Mouse (Mus musculus) brain, embryonic 14.5 days (tissue): ENCODE results near the gene Peli2. TPM values are rescaled to one million over a fixed set of nuclear protein-coding genes. Genes with fewer than 3 reads are reported as not detected.
A peak's percentile ranks its signal among the peaks of the same experiment; 100 is the strongest.
"Not testable (repeated sequence)": the region's sequence is repeated elsewhere in the genome, so short reads cannot be mapped to it uniquely, and the experiment has no call there.

ENCODE experiments used
- DNase-seq: peaks from one replicate; pipeline ENCODE4 v3.0.0-alpha.2; 2011; ENCODE audit warnings: low read depth
- CTCF ChIP-seq: fragments of 200-500 bp; IDR thresholded peaks from 2 replicates; pipeline ENCODE4 v1.5.1; 2012; ENCODE audit warnings: inconsistent platforms, mild to moderate bottlenecking, moderate library complexity, borderline replicate concordance; ENCODE audit not compliant: insufficient read depth, insufficient read length; ENCODE audit errors: extremely low read depth
- POLR2A ChIP-seq: fragments of 200-500 bp; IDR thresholded peaks from 2 replicates; pipeline ENCODE4 v1.6.1; 2012; ENCODE audit warnings: mild to moderate bottlenecking, inconsistent platforms, borderline replicate concordance; ENCODE audit not compliant: poor library complexity, insufficient read depth, insufficient read length, severe bottlenecking; ENCODE audit errors: extremely low read depth
- polyA plus RNA-seq: library from polyadenylated mRNA; depleted of rRNA; stranded (reverse); fragments of >200 nt; gene quantifications from 2 replicates; pipeline ENCODE4 v1.2.3, GENCODE M21; 2012; rRNA removed

The Peli2 gene
- 14.0 and 18.0 TPM in 2 replicates for polyA plus RNA-seq

- TF ChIP-seq CTCF = no peak
- TF ChIP-seq POLR2A = peak; percentile 60; the same call in 1 of the 2 replicates
- peak; percentile 78 for DNase-seq
Measured at GRCm38 (mm10) chr14:48120752-48121528, at the start of gene Peli2. Peli2 (plus strand) TSS chr14:48120823.

GRCm38 (mm10) chr14:48072104-48072503, 48.5 kb upstream of the Peli2 start:
- no peak for DNase-seq
- TF ChIP-seq CTCF (no peak), POLR2A (no peak)

GRCm38 (mm10) chr14:48073247-48074161, 47.1 kb upstream of the Peli2 start:
- peak; percentile 68 for DNase-seq
- TF ChIP-seq CTCF (no peak), POLR2A (no peak)

- DNase-seq = not testable (repeated sequence)
Measured at GRCm38 (mm10) chr14:48079574-48079973, 41.0 kb upstream of the Peli2 start.

- DNase-seq = peak; percentile 91
- TF ChIP-seq POLR2A (no peak), CTCF (no peak)
Measured at GRCm38 (mm10) chr14:48083836-48084812, 36.5 kb upstream of the Peli2 start.

- TF ChIP-seq POLR2A (no peak), CTCF (no peak)
- peak; percentile 33 for DNase-seq
Measured at GRCm38 (mm10) chr14:48086682-48087297, 33.8 kb upstream of the Peli2 start.

GRCm38 (mm10) chr14:48087298-48087830, 33.3 kb upstream of the Peli2 start:
- no peak for TF ChIP-seq POLR2A
- no peak for TF ChIP-seq CTCF
- no peak for DNase-seq

- TF ChIP-seq CTCF (no peak), POLR2A (no peak)
- no peak for DNase-seq
Measured at GRCm38 (mm10) chr14:48090465-48090864, 30.2 kb upstream of the Peli2 start.

- no peak for DNase-seq
- no peak for TF ChIP-seq POLR2A
- TF ChIP-seq CTCF = no peak
Measured at GRCm38 (mm10) chr14:48091160-48091559, 29.5 kb upstream of the Peli2 start.

- DNase-seq = no peak
- no peak for TF ChIP-seq POLR2A
Measured at GRCm38 (mm10) chr14:48098253-48098652, 22.4 kb upstream of the Peli2 start.
